Mouse (Mus musculus) pancreas, adult 10 weeks (tissue): ENCODE data around the gene Clhc1. TPM values are rescaled to one million over a fixed set of nuclear protein-coding genes. Genes with fewer than 3 reads are reported as not detected.

Experiments used
- polyA plus RNA-seq: library from polyadenylated mRNA; stranded (reverse); fragments of 350-450 nt; fragmentation: Illumina TruSeq; extraction: RNeasy Lipid Tissue Mini Kit (QIAGEN cat#74804); gene quantifications from one replicate; pipeline ENCODE4 v1.2.3, GENCODE M21; 2015; ENCODE audit warnings: low read depth, low replicate concordance; ENCODE audit not compliant: insufficient read depth

The Clhc1 gene
- not detected for polyA plus RNA-seq

GRCm38 (mm10) chr11:29547752-29548503 lies at the start of gene Clhc1, which contains the start of gene Rps27a:
Gene Clhc1 (plus strand): TSS chr11:29547950.
Gene Rps27a (minus strand): TSS chr11:29548109.

GRCm38 (mm10) chr11:29514682-29515412 lies 32.9 kb upstream of the Clhc1 start, which contains the start of gene Prorsd1:
Gene Prorsd1 (minus strand): TSS chr11:29515033.

GRCm38 (mm10) chr11:29525988-29526794 lies 21.6 kb upstream of the Clhc1 start, which contains the start of gene Mtif2:
Gene Mtif2 (plus strand): TSS chr11:29526408.

Other genes with a start within 250 kb of the Clhc1 start
- gene Ccdc88a, start 174.3 kb upstream of the Clhc1 start, polyA plus RNA-seq = 1.8 TPM
- 3.8 TPM for gene Prorsd1, start 32.9 kb upstream of the Clhc1 start, polyA plus RNA-seq
- gene Mtif2, start 21.5 kb upstream of the Clhc1 start, polyA plus RNA-seq = 8.1 TPM
- gene Rps27a, start 159 bp downstream of the Clhc1 start, polyA plus RNA-seq = 483 TPM
- 31.5 TPM for gene Rtn4, start 145.0 kb downstream of the Clhc1 start, polyA plus RNA-seq